Mouse (Mus musculus): ENCODE results near the gene Ivns1abp.
"Not testable (repeated sequence)": the region's sequence is repeated elsewhere in the genome, so short reads cannot be mapped to it uniquely, and the experiment has no call there.

The Ivns1abp gene

DNA sequence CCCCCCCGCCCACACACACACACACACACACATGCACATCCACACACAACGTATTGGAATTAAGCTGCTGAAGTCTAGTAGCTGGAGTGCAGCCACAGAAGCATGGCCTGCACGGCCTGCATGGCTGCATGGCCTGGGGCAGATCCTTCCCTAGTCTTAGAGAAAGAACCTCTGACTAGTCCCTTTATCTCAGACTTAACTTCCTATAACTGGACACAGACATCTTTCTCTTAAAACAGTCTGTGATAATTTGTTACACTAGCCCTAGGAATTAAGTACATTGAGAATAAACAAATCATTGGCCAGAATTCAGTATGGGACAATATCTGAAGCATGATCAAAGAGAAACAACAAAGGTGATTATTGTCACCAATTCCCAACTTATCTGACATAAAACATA, 2.0 kb upstream of the Ivns1abp start:
- no peak for DNase-seq

DNA sequence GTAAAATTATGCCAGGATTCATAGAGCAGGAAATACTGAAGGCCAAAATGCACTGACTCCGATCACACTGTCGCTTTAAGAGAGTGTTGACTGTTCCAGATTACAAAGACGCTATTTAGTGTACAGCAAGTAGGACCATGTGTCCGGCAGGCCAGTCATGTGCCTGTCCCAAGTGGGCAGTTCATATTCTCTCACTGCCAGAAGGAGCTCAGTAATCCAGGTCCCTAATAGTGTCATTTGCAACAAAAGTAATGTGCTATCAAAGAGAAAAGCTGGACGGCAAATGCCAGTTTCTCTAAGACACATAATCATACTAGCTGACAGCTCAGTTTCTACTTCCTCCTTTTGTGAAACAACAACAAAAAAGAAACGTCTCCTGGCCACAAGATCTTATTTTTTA, 1.3 kb upstream of the Ivns1abp start:
- DNase-seq: peak in 1 of 2 experiments; percentile 23

DNA sequence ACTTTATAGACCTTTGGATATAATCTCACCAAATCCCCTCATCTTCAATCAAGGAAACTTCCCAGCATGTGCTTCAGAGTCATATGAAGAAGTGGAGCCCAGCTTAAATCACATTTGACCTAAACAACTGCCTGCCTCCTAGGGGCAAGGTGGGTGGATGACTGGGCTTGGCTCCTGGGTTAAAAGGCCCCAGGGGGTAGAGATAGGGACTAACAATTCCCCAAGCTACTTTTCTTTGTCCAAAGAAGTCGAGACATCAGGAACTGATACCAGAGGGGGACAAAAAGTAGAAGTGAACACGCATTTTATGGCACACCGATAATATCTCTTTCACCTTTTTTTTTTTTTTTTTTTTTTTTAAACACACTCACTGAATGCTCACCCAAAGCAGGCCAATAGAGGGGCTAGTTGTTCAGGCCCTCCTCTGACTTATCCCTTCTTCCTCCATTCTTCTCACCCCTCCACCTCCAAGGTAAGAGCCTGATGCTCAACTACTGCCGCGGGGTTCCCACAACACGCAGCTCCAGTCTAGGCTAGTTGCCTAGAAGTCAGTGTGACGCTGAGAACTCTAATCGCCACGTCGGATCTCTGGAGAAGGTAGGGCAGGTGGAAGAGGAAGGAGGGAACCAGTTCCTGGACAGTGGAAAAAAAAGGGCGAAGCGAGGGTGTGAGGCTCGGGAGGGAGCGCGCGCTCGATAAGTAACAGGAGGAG, 550 bp upstream of the Ivns1abp start:
- peak in 1 of 2 experiments; percentile 29 for DNase-seq

DNA sequence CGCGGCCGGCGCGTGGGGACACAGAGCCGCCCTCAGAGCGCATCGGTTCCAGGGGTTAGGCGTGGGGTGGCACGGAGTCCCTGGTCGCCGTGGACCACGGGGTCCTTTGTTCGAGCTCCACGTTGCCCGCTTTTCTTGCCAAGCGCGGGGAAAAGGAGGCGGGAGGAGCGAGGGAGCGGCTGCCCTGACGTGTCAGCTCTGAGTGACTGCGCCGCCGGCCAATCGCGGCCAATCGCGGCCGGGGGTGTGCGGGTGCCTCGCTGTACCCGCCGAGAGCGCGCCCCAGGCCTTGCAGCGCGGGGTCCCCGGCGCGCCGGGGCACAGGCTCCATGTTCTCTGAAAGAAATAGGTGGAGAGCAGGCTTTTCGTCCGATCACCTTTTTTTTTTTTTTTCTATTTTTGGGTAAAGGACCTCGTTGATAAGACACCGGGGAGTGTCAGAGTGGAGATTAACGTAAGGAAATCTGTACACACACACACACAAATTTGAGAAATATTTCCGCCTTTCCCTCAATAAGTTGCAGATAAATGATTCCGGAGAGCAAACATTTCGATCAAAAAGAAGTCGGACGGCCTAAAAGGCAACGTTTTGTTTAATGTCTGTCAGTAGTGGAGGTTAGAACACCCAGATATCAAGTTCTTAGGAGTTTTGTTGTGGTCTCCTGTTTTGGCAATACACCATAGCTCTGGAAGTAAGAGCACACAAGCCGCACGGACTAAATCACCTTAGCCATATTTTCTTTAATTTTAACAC, 1.0 kb downstream of the Ivns1abp start:
- DNase-seq: peak; percentile 97 to 98

- no peak for DNase-seq
Measured at GRCm38 (mm10) chr1:151345863-151346195, 1.6 kb downstream of the Ivns1abp start.

- no peak for DNase-seq
Measured at GRCm38 (mm10) chr1:151346681-151347127, 2.4 kb downstream of the Ivns1abp start.

GRCm38 (mm10) chr1:151348293-151348692, 4.0 kb downstream of the Ivns1abp start:
- DNase-seq: not testable (repeated sequence)

GRCm38 (mm10) chr1:151352911-151353310, 8.6 kb downstream of the Ivns1abp start:
- no peak for DNase-seq

DNA sequence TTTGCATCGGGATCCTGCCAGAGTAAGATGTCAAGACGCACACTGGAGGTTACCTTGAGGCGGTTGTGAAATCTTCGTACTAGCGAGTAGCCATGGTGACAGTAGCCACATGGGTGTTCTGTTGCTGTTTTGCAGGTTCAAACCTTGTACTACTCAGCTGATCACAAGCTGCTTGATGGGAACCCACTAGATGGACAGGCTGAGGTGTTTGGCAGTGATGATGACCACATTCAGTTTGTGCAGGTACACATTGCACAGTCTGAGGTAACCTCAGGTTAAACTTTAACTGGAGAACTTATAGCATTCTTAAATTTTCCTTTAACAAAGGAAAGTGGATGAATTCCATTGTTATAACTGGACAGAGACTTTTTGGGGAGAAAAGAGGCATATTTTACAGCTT, 11.7 kb downstream of the Ivns1abp start:
- no peak for DNase-seq

GRCm38 (mm10) chr1:151359374-151359773, 15.1 kb downstream of the Ivns1abp start:
- no peak for DNase-seq

- DNase-seq: no peak
Measured at GRCm38 (mm10) chr1:151366944-151367605, 22.8 kb downstream of the Ivns1abp start.

- no peak for DNase-seq
Measured at GRCm38 (mm10) chr1:151367721-151368324, 23.5 kb downstream of the Ivns1abp start.

- DNase-seq: no peak
Measured at GRCm38 (mm10) chr1:151368444-151368843, 24.2 kb downstream of the Ivns1abp start.

GRCm38 (mm10) chr1:151370573-151370972, 26.3 kb downstream of the Ivns1abp start:
- DNase-seq: no peak

DNA sequence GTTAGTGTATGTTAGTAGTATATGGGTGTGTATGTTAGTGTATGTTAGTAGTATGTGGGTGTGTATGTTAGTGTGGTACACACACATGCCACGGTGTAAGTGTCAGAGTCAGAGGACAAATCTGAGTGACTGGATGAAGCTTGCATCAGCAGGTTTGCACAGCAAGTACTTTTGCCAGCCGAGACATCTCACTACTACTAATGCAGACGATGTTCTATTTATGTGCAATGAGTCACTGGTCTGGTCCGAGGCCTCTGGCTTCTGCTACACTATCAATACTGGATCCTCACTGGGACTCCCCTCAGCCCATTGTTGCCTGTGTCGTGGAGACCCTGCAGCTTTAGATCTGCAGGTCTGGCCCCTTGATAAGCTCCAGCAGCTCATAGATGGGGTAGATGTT, 27.3 kb downstream of the Ivns1abp start:
- DNase-seq: no peak

DNA sequence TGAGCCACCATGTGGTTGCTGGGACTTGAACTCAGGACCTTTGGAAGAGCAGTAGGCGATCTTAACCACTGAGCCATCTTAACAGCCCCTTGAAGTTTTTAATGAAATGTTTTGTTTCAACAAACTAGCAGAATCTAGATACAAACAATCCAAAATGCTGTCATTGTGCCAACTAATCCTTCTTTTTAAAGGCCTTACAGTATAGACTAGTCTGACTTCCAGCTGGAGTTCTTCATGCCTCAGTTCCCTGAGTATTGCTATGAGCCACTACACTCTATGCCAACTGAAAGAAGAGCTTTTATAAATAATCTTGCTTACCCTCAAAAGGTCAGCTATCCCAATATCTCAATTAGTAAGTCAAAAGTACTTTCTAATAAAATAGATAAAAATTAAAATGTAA, 28.5 kb downstream of the Ivns1abp start:
- no peak for DNase-seq

DNA sequence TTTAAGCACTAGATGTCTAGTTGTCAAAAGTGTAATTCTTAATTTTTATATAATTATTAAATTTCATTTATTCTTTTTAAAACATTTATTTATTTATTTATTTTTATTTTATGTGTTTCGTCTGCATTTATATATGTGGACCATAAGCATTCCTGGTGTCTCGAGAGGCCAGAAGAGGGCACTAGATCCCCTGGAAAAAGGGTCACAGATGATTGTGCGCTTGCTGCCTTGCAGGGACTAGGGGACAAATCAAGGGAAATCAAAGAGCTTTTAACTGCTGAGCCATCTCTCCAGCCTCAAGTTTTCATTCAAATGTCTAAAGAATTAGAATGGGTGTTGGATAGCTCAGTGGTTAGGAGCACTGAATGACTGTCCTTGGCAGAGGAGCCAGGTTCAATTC, 33.1 kb downstream of the Ivns1abp start:
- no peak for DNase-seq

- DNase-seq: no peak
Measured at GRCm38 (mm10) chr1:151390029-151390428, 45.8 kb downstream of the Ivns1abp start.

DNA sequence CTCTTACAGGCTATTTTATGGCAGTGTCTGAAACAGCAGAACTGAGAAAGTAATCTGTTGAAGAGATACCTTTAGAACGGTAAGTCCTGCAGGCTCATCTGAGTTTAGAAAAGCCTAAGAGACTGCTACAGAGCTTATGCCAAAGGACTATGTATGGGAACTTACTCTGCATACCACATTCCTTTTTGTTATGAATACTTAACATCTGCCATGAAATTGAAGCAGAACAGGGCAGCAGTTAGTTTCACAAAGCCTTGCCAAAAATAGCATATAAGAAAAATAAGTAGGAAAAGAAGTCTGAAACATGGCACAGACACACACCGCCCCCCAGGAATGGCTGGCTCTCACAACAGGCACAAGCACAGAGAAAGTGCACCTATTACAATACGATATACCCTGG, 65.5 kb downstream of the Ivns1abp start:
- no peak for DNase-seq

Measured in cerebellum, adult 18-20 months (tissue).